ENCODE assay signal across 8 mouse cellular contexts in the genomic region with DNA sequence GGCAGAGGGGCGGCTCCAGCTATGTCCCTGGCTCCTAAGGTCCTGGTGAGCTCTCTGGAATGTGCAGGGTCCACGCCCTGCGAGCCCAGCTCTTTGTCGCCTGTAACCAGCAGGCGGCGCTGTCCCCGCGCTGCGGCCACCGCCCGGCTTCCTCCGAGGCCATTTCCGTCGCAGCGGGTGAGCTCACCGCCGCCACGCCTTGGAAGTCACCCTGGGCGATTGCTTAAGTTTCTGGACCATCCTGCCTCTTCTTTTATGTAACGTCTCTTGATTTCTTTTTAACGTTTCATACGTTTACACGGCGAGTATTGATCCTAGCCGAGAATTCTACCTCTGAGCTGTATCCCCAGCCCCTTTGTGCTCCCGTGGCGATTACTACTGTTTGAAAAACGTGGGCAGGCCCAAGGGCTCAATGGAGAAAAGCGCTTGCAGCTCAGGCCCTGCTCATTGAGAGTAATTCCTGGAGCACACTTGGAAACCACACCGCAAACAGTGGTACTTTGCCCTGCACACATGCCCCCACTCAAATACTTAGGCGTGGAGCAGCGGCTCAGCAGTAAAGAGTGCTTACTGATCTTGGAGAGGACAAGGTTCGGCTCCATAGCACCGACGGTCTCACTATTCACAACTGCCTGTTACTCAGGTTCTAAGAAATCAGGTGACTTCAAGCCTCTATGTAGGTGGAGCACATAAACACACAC. TPM values are rescaled to one million over a fixed set of nuclear protein-coding genes. Genes with fewer than 3 reads are reported as not detected.
DNase-seq lines count a peak whose midpoint lies in the region; ATAC-seq lines count a peak whose summit lies in the region.

No protein-coding gene starts in this region.

- 4% methylated on average over 35 of the region's 35 CpGs for WGBS in forebrain, embryonic 11.5 days
- 6% methylated on average over 35 of the region's 35 CpGs for WGBS in heart, embryonic 16.5 days
- WGBS in liver, embryonic 13.5 days (ENCODE audit: insufficient replicate concordance) = 5% methylated on average over 35 of the region's 35 CpGs
- 5% methylated on average over 35 of the region's 35 CpGs for WGBS in stomach, embryonic 14.5 days

- DNase-seq in CD8-positive naive resting alpha-beta T cell, adult 2 months (ENCODE audit: low read depth in 2 of 2, low spot score in 2 of 2) = peak; percentile 82 to 85
- DNase-seq in c-Kit-positive CD71-negative TER-119-negative erythroid progenitor cells, embryonic 14.5 days (ENCODE audit: low read depth) = peak; percentile 85
- peak; percentile 98 for DNase-seq in forebrain, embryonic 11.5 days (ENCODE audit: low spot score)
- DNase-seq in kidney, postnatal 25 days = peak; percentile 94 to 95
- peak; percentile 88 for DNase-seq in liver, embryonic 13.5 days
- peak; percentile 86 to 90 for DNase-seq in natural killer cell, adult 2 months (ENCODE audit: low spot score in 2 of 2)

- peak; percentile 88 for ATAC-seq in forebrain, embryonic 11.5 days (replicated peaks; ENCODE audit: low FRiP score)
- ATAC-seq in heart, embryonic 16.5 days (replicated peaks; ENCODE audit: extremely low read depth, insufficient read depth, low FRiP score) = peak; percentile 90
- peak; percentile 91 for ATAC-seq in liver, embryonic 13.5 days (ENCODE audit: low read depth)
- peak; percentile 89 for ATAC-seq in stomach, embryonic 14.5 days (ENCODE audit: insufficient number of reproducible peaks, insufficient read depth, low FRiP score, low read depth)

- H3K4me1 ChIP-seq in forebrain, embryonic 11.5 days (replicated peaks; ENCODE audit: control insufficient read depth, insufficient read depth, low read length) = peaks cover 41% of the 10 kb centered on the region
- H3K4me1 ChIP-seq in heart, embryonic 16.5 days (ENCODE audit: control insufficient read depth, insufficient read depth, low read length) = peaks cover 26% of the 10 kb centered on the region
- H3K4me1 ChIP-seq in liver, embryonic 13.5 days (replicated peaks) = peaks cover 32% of the 10 kb centered on the region
- peaks cover 24% of the 10 kb centered on the region for H3K4me1 ChIP-seq in stomach, embryonic 14.5 days (ENCODE audit: control insufficient read depth, insufficient read depth, low read length)

- no peaks in the 10 kb centered on the region for H3K36me3 ChIP-seq in forebrain, embryonic 11.5 days (ENCODE audit: control insufficient read depth, insufficient read depth, low read length)
- no peaks in the 10 kb centered on the region for H3K36me3 ChIP-seq in heart, embryonic 16.5 days (ENCODE audit: control insufficient read depth, insufficient read depth)
- no peaks in the 10 kb centered on the region for H3K36me3 ChIP-seq in liver, embryonic 13.5 days
- H3K36me3 ChIP-seq in stomach, embryonic 14.5 days (ENCODE audit: control insufficient read depth, insufficient read depth, low read length) = no peaks in the 10 kb centered on the region

- H3K27ac ChIP-seq in forebrain, embryonic 11.5 days (ENCODE audit: low read depth, low read length) = peak overlapping the region; percentile 79
- peak overlapping the region; percentile 97 for H3K27ac ChIP-seq in heart, embryonic 16.5 days (ENCODE audit: low read length)
- peak overlapping the region; percentile 89 for H3K27ac ChIP-seq in liver, embryonic 13.5 days
- H3K27ac ChIP-seq in stomach, embryonic 14.5 days (ENCODE audit: low read length) = peak overlapping the region; percentile 91

- H3K4me3 ChIP-seq in forebrain, embryonic 11.5 days (ENCODE audit: low read depth, low read length) = peak overlapping the region; percentile 33
- peak overlapping the region; percentile 54 for H3K4me3 ChIP-seq in heart, embryonic 16.5 days (ENCODE audit: low read length)
- H3K4me3 ChIP-seq in liver, embryonic 13.5 days (replicated peaks) = peak overlapping the region; percentile 60
- peak overlapping the region; percentile 28 for H3K4me3 ChIP-seq in stomach, embryonic 14.5 days (ENCODE audit: low read depth, low read length)

- H3K9ac ChIP-seq in forebrain, embryonic 11.5 days (ENCODE audit: low read length) = peak overlapping the region; percentile 74
- H3K9ac ChIP-seq in heart, embryonic 16.5 days (ENCODE audit: low read length) = peak overlapping the region; percentile 63
- peak overlapping the region; percentile 78 for H3K9ac ChIP-seq in liver, embryonic 13.5 days
- peak overlapping the region; percentile 31 for H3K9ac ChIP-seq in stomach, embryonic 14.5 days (replicated peaks; ENCODE audit: low read depth, low read length)

- H3K9me3 ChIP-seq in forebrain, embryonic 11.5 days (ENCODE audit: control insufficient read depth, low read length) = no peaks in the 10 kb centered on the region
- no peaks in the 10 kb centered on the region for H3K9me3 ChIP-seq in heart, embryonic 16.5 days (replicated peaks; ENCODE audit: control insufficient read depth, low read length)
- no peaks in the 10 kb centered on the region for H3K9me3 ChIP-seq in liver, embryonic 13.5 days (replicated peaks)
- H3K9me3 ChIP-seq in stomach, embryonic 14.5 days (ENCODE audit: control insufficient read depth, low read depth, low read length) = no peaks in the 10 kb centered on the region

- H3K27me3 ChIP-seq in forebrain, embryonic 11.5 days (ENCODE audit: control insufficient read depth, insufficient read depth, low read length) = no peaks in the 10 kb centered on the region
- H3K27me3 ChIP-seq in heart, embryonic 16.5 days (ENCODE audit: control insufficient read depth, insufficient read depth, low read length) = no peaks in the 10 kb centered on the region
- no peaks in the 10 kb centered on the region for H3K27me3 ChIP-seq in liver, embryonic 13.5 days
- H3K27me3 ChIP-seq in stomach, embryonic 14.5 days (ENCODE audit: control insufficient read depth, insufficient read depth, low read length) = no peaks in the 10 kb centered on the region

- H3K4me2 ChIP-seq in forebrain, embryonic 11.5 days (ENCODE audit: low read depth, low read length, severe bottlenecking) = peak overlapping the region; percentile 68
- H3K4me2 ChIP-seq in heart, embryonic 16.5 days (ENCODE audit: low read depth, low read length) = peak overlapping the region; percentile 85
- peak overlapping the region; percentile 83 for H3K4me2 ChIP-seq in liver, embryonic 13.5 days
- H3K4me2 ChIP-seq in stomach, embryonic 14.5 days (replicated peaks; ENCODE audit: low read depth, low read length) = peak overlapping the region; percentile 53

RNA-seq across cellular contexts. Expression of a gene that starts 36.4 kb away (rescaled TPM):
- 142 and 160 TPM in 2 replicates for polyA plus RNA-seq in forebrain, embryonic 11.5 days (2014; fragmentation: Nextera tagmentation; extraction: Ambion mirVana)
- 130 and 149 TPM in 2 replicates for polyA plus RNA-seq in heart, embryonic 16.5 days (2015; fragmentation: Nextera tagmentation; extraction: Ambion mirVana)
- 239 and 246 TPM in 2 replicates for polyA plus RNA-seq in liver, embryonic 13.5 days (2015; fragmentation: Nextera tagmentation; extraction: Ambion mirVana)
- 191 and 203 TPM in 2 replicates for polyA plus RNA-seq in stomach, embryonic 14.5 days (2014; fragmentation: Nextera tagmentation; extraction: Ambion mirVana)

RNA-seq across cellular contexts. Expression of a gene that starts 39.7 kb away (rescaled TPM):
- 5,083 and 5,852 TPM in 2 replicates for polyA plus RNA-seq in forebrain, embryonic 11.5 days (2014; fragmentation: Nextera tagmentation; extraction: Ambion mirVana)
- polyA plus RNA-seq in heart, embryonic 16.5 days (2015; fragmentation: Nextera tagmentation; extraction: Ambion mirVana) = 727 and 789 TPM in 2 replicates
- polyA plus RNA-seq in liver, embryonic 13.5 days (2015; fragmentation: Nextera tagmentation; extraction: Ambion mirVana) = 109 TPM in 2 replicates
- polyA plus RNA-seq in stomach, embryonic 14.5 days (2014; fragmentation: Nextera tagmentation; extraction: Ambion mirVana) = 1,231 and 1,258 TPM in 2 replicates

RNA-seq across cellular contexts. Expression of a gene that starts 39.9 kb away (rescaled TPM):
- polyA plus RNA-seq in forebrain, embryonic 11.5 days (2014; fragmentation: Nextera tagmentation; extraction: Ambion mirVana) = not detected in 2 replicates
- polyA plus RNA-seq in heart, embryonic 16.5 days (2015; fragmentation: Nextera tagmentation; extraction: Ambion mirVana) = not detected in 2 replicates
- not detected in 2 replicates for polyA plus RNA-seq in liver, embryonic 13.5 days (2015; fragmentation: Nextera tagmentation; extraction: Ambion mirVana)
- polyA plus RNA-seq in stomach, embryonic 14.5 days (2014; fragmentation: Nextera tagmentation; extraction: Ambion mirVana) = not detected in 2 replicates

RNA-seq across cellular contexts. Expression of a gene that starts 58.9 kb away (rescaled TPM):
- 2,366 and 2,605 TPM in 2 replicates for polyA plus RNA-seq in forebrain, embryonic 11.5 days (2014; fragmentation: Nextera tagmentation; extraction: Ambion mirVana)
- 1,504 and 1,594 TPM in 2 replicates for polyA plus RNA-seq in heart, embryonic 16.5 days (2015; fragmentation: Nextera tagmentation; extraction: Ambion mirVana)
- polyA plus RNA-seq in liver, embryonic 13.5 days (2015; fragmentation: Nextera tagmentation; extraction: Ambion mirVana) = 1,202 and 1,287 TPM in 2 replicates
- 1,548 and 1,685 TPM in 2 replicates for polyA plus RNA-seq in stomach, embryonic 14.5 days (2014; fragmentation: Nextera tagmentation; extraction: Ambion mirVana)

Comparison
In these comparisons a context has a peak if more than half of its experiments do, and no peak if none do; other contexts are left out.
1. Peak in every context shown above with its lines: DNase-seq, ATAC-seq, H3K4me3 ChIP-seq and H3K27ac ChIP-seq.